Mouse (Mus musculus) CH12.LX (cell line): Measurements from ENCODE around the gene Ccdc86. TPM values are rescaled to one million over a fixed set of nuclear protein-coding genes. Genes with fewer than 3 reads are reported as not detected.

Experiments used
- DNase-seq: peaks from one replicate; pipeline ENCODE4 v3.0.0-alpha.2; 2013; ENCODE audit errors: extremely low read depth
- H3K27ac ChIP-seq: 2 replicates; pipeline ENCODE4 v1.5.1; 2012; ENCODE audit warnings: low read depth, mild to moderate bottlenecking, control low read depth, moderate library complexity; ENCODE audit not compliant: insufficient read depth
- H3K27me3 ChIP-seq: replicated peaks from 2 replicates; pipeline ENCODE3; 2012; ENCODE audit warnings: inconsistent platforms
- H3K36me3 ChIP-seq, 2 experiments: replicated peaks in 1 of 2; 2 replicates each; pipeline versions ENCODE3 to v1.6.1; 2012; ENCODE audit warnings: inconsistent platforms in 1 of 2, low read length in 1 of 2, mild to moderate bottlenecking in 1 of 2, mixed read lengths in 1 of 2, moderate library complexity in 1 of 2; ENCODE audit not compliant: control insufficient read depth in 1 of 2, insufficient read depth in 1 of 2
- H3K4me1 ChIP-seq, 2 experiments: 2 replicates each; pipeline ENCODE4 v1.6.1; 2012; ENCODE audit warnings: inconsistent platforms in 1 of 2, moderate library complexity in 1 of 2; ENCODE audit not compliant: insufficient read depth in 2 of 2, control insufficient read depth in 1 of 2
- H3K4me2 ChIP-seq: 2 replicates; pipeline ENCODE4 v1.6.1; 2012; ENCODE audit warnings: low read depth, mild to moderate bottlenecking, control low read depth; ENCODE audit not compliant: poor library complexity, insufficient read depth, severe bottlenecking
- H3K4me3 ChIP-seq, 3 experiments: fragments of 150-350 bp in 1 of 3; sonication (generic) in 1 of 3; replicated peaks in 1 of 3; 2 replicates each; pipeline versions ENCODE3 to v1.5.1; 2011 to 2012; ENCODE audit warnings: low read depth in 2 of 3, low read length in 2 of 3, mild to moderate bottlenecking in 2 of 3, moderate library complexity in 2 of 3, control low read depth in 1 of 3, improper control_type of control experiment in 1 of 3, inconsistent platforms in 1 of 3, mixed read lengths in 1 of 3; ENCODE audit not compliant: poor library complexity in 1 of 3
- H3K79me2 ChIP-seq: replicated peaks from 2 replicates; pipeline ENCODE4 v1.6.1; 2012; ENCODE audit warnings: mild to moderate bottlenecking, moderate library complexity; ENCODE audit not compliant: control insufficient read depth, poor library complexity, insufficient read depth, severe bottlenecking; ENCODE audit errors: extremely low read depth
- H3K9ac ChIP-seq: 2 replicates; pipeline ENCODE4 v1.6.1; 2012; ENCODE audit warnings: low read depth, mild to moderate bottlenecking, control low read depth, moderate library complexity; ENCODE audit not compliant: insufficient read depth
- H3K9me3 ChIP-seq: replicated peaks from 2 replicates; pipeline ENCODE3; 2012; ENCODE audit warnings: low read length, inconsistent platforms, mixed read lengths
- BHLHE40 ChIP-seq: IDR thresholded peaks from 2 replicates; pipeline ENCODE4 v1.6.1; 2011; ENCODE audit warnings: mild to moderate bottlenecking, low read depth, low read length, improper control_type of control experiment
- CHD1 ChIP-seq: IDR thresholded peaks from 2 replicates; pipeline ENCODE4 v1.6.1; 2012; ENCODE audit warnings: low read depth, low read length, improper control_type of control experiment, inconsistent platforms
- CHD2 ChIP-seq: IDR thresholded peaks from 2 replicates; pipeline ENCODE4 v1.6.1; 2011; ENCODE audit warnings: low read length, improper control_type of control experiment
- CTCF ChIP-seq, 2 experiments: IDR thresholded peaks in 1 of 2; conservative IDR thresholded peaks in 1 of 2; 2 replicates each; pipeline ENCODE4 v1.5.1; 2011 to 2012; ENCODE audit warnings: low read depth in 2 of 2, low read length in 2 of 2, improper control_type of control experiment in 1 of 2, inconsistent platforms in 1 of 2, mild to moderate bottlenecking in 1 of 2, moderate library complexity in 1 of 2
- E2F4 ChIP-seq: IDR thresholded peaks from 2 replicates; pipeline ENCODE4 v1.6.1; 2011; ENCODE audit warnings: low read depth, low read length, improper control_type of control experiment; ENCODE audit not compliant: insufficient replicate concordance
- EP300 ChIP-seq: IDR thresholded peaks from 2 replicates; pipeline ENCODE4 v1.6.1; 2011; ENCODE audit warnings: low read length, improper control_type of control experiment
- HCFC1 ChIP-seq: IDR thresholded peaks from 2 replicates; pipeline ENCODE4 v1.6.1; 2012; ENCODE audit warnings: low read depth, mild to moderate bottlenecking, inconsistent platforms, low read length, improper control_type of control experiment
- JUND ChIP-seq: conservative IDR thresholded peaks from 2 replicates; pipeline ENCODE4 v1.6.1; 2011; ENCODE audit warnings: low read depth, low read length, improper control_type of control experiment
- KAT2A ChIP-seq: IDR thresholded peaks from 2 replicates; pipeline ENCODE4 v1.6.1; 2012; ENCODE audit warnings: low read length, improper control_type of control experiment, inconsistent platforms; ENCODE audit not compliant: insufficient replicate concordance
- MAX ChIP-seq: IDR thresholded peaks from 2 replicates; pipeline ENCODE4 v1.6.1; 2011; ENCODE audit warnings: low read length, improper control_type of control experiment
- MAZ ChIP-seq: IDR thresholded peaks from 2 replicates; pipeline ENCODE4 v1.6.1; 2012; ENCODE audit warnings: low read depth, mild to moderate bottlenecking, inconsistent platforms, low read length, improper control_type of control experiment, moderate library complexity
- MEF2A ChIP-seq: IDR thresholded peaks from 2 replicates; pipeline ENCODE4 v1.6.1; 2014; ENCODE audit warnings: low read depth, mild to moderate bottlenecking, inconsistent platforms, low read length, improper control_type of control experiment, borderline replicate concordance
- MYC ChIP-seq: IDR thresholded peaks from 2 replicates; pipeline ENCODE4 v1.6.1; 2011; ENCODE audit warnings: low read depth, mild to moderate bottlenecking, improper control_type of control experiment, low read length
- PAX5 ChIP-seq: IDR thresholded peaks from 2 replicates; pipeline ENCODE4 v1.6.1; 2012; ENCODE audit warnings: low read length, inconsistent platforms, mixed read lengths
- RAD21 ChIP-seq: IDR thresholded peaks from 2 replicates; pipeline ENCODE4 v1.6.1; 2011; ENCODE audit warnings: low read depth, mild to moderate bottlenecking, low read length, improper control_type of control experiment, moderate library complexity
- RCOR1 ChIP-seq: conservative IDR thresholded peaks from 2 replicates; pipeline ENCODE4 v1.6.1; 2012; ENCODE audit warnings: low read depth, mild to moderate bottlenecking, inconsistent platforms, low read length, improper control_type of control experiment
- SIN3A ChIP-seq: IDR thresholded peaks from 2 replicates; pipeline ENCODE4 v1.6.1; 2012; ENCODE audit warnings: low read length, improper control_type of control experiment, inconsistent platforms
- SMC3 ChIP-seq: IDR thresholded peaks from 2 replicates; pipeline ENCODE4 v1.6.1; 2011; ENCODE audit warnings: low read depth, low read length, improper control_type of control experiment
- TBP ChIP-seq: conservative IDR thresholded peaks from 2 replicates; pipeline ENCODE4 v1.6.1; 2011; ENCODE audit warnings: low read depth, low read length, improper control_type of control experiment
- UBTF ChIP-seq: IDR thresholded peaks from 2 replicates; pipeline ENCODE4 v1.6.1; 2012; ENCODE audit warnings: low read depth, mild to moderate bottlenecking, inconsistent platforms, low read length, improper control_type of control experiment, moderate library complexity
- USF1 ChIP-seq: IDR thresholded peaks from 2 replicates; pipeline ENCODE4 v1.6.1; 2014; ENCODE audit warnings: low read depth, mild to moderate bottlenecking, inconsistent platforms, low read length, improper control_type of control experiment
- ZMIZ1 ChIP-seq: IDR thresholded peaks from 2 replicates; pipeline ENCODE4 v1.6.1; 2012; ENCODE audit warnings: low read depth, mild to moderate bottlenecking, inconsistent platforms, low read length, improper control_type of control experiment
- dilution Hi-C: fragments of 300-500 bp; cut with MboI; formaldehyde crosslinking; loops from 2 replicates; pipeline ENCODE4 v1.14.3; 2020; ENCODE audit warnings: low sequenced_read_pairs; ENCODE audit not compliant: extremely low pct_unique_long_range_greater_than_20kb, extremely low pct_ligation_motif_present
- in situ Hi-C: fragments of 300-500 bp; cut with MboI; formaldehyde crosslinking; loops from 3 replicates; pipeline ENCODE4 v1.14.3; 2019; ENCODE audit warnings: low sequenced_read_pairs, low pct_ligation_motif_present, low pct_unique_long_range_greater_than_20kb, mixed read lengths
- polyA plus RNA-seq: library from polyadenylated mRNA; unstranded; fragments of >175 nt; gene quantifications from 2 replicates; pipeline ENCODE4 v1.2.1, GENCODE M21; 2012; ENCODE audit warnings: low read depth; ENCODE audit not compliant: insufficient read length
- total RNA-seq, 2 experiments: library from RNA; depleted of rRNA; stranded (reverse); fragments of 300-350 nt in 1 of 2; fragments of >200 nt in 1 of 2; gene quantifications; 2 replicates each; pipeline ENCODE4 v1.2.3; 2012 to 2014

The Ccdc86 gene
- total and polyA plus RNA-seq, 3 experiments: 9.5 to 44.8 (median 10.8) TPM

GRCm38 (mm10) chr19:10905728-10906000, 43.4 kb downstream of the Ccdc86 start:
- Histone ChIP-seq H3K27me3 (no peaks in the 10 kb centered on the region), H3K9me3 (no peaks in the 10 kb centered on the region), H3K9ac (no peak overlapping the region), H3K4me3 (no peak overlapping the region), H3K79me2 (no peaks in the 10 kb centered on the region)
- TF ChIP-seq RAD21 (no peak), MAX (no peak), CHD1 (no peak), RCOR1 (no peak), MYC (no peak), TBP (no peak), CHD2 (no peak)
- TF ChIP-seq, all 38 proteins: peak for 0
- Histone ChIP-seq H3K4me2 (no peak overlapping the region), H3K4me1 (no peaks in the 10 kb centered on the region), H3K27ac (no peak overlapping the region), H3K36me3 (peaks cover 70 to 89% of the 10 kb centered on the region in 2 experiments)
- dilution Hi-C loops (no loop called here), in situ Hi-C loops (no loop called here)
- no peak for DNase-seq

- Histone ChIP-seq H3K4me3 (no peak overlapping the region), H3K4me1 (no peaks in the 10 kb centered on the region), H3K27me3 (no peaks in the 10 kb centered on the region)
- in situ Hi-C loops: no loop called here
- TF ChIP-seq MAZ (no peak), KAT2A (no peak), RCOR1 (no peak), MAX (no peak), UBTF (no peak), SIN3A (no peak), CTCF (conservative IDR thresholded peaks at IDR 0.05 in 1 of 2, IDR thresholded peaks at IDR 0.05 in 1 of 2; ENCODE audit: low read depth in 2 of 2, low read length in 2 of 2) (no peak), CHD1 (no peak)
- TF ChIP-seq, all 38 proteins: peak for 0
- Histone ChIP-seq H3K79me2 (no peaks in the 10 kb centered on the region), H3K4me2 (no peak overlapping the region), H3K36me3 (peaks cover 75 to 94% of the 10 kb centered on the region in 2 experiments), H3K9me3 (no peaks in the 10 kb centered on the region), H3K9ac (no peak overlapping the region), H3K27ac (no peak overlapping the region)
- dilution Hi-C loops: no loop called here
- DNase-seq: no peak
Observed at GRCm38 (mm10) chr19:10904927-10905727, 43.9 kb downstream of the Ccdc86 start.

- 0 out of 2 replicates have a peak, but pooled peaks cover 3% of the 10 kb centered on the region for H3K79me2 ChIP-seq
- dilution Hi-C loops: no loop called here
- no peak for DNase-seq
- no peak overlapping the region for H3K4me2 ChIP-seq
- no peak overlapping the region for H3K9ac ChIP-seq
- no peaks in the 10 kb centered on the region for H3K4me1 ChIP-seq
- peaks cover 82 to 98% of the 10 kb centered on the region in 2 experiments for H3K36me3 ChIP-seq
- no peak overlapping the region for H3K4me3 ChIP-seq
- H3K27ac ChIP-seq: no peak overlapping the region
- in situ Hi-C loops: no loop called here
- H3K27me3 ChIP-seq: no peaks in the 10 kb centered on the region
- TF ChIP-seq EP300 (no peak), SIN3A (no peak), RCOR1 (no peak), BHLHE40 (no peak), SMC3 (no peak), JUND (no peak), HCFC1 (no peak), MEF2A (no peak), ZMIZ1 (no peak), MAZ (no peak), USF1 (no peak), PAX5 (no peak), E2F4 (no peak)
- no peaks in the 10 kb centered on the region for H3K9me3 ChIP-seq
Observed at GRCm38 (mm10) chr19:10904512-10904911, 44.6 kb downstream of the Ccdc86 start.
